Mouse (Mus musculus) intestine, embryonic 14.5 days (tissue): Measurements from ENCODE around the gene Sertad2. TPM values are rescaled to one million over a fixed set of nuclear protein-coding genes. Genes with fewer than 3 reads are reported as not detected.

ENCODE experiments used
- ATAC-seq: fragments of 200-750 bp; cut with Nextera tagmentation; replicated peaks from 2 replicates; pipeline ENCODE4 v1.8.0; 2017; ENCODE audit warnings: low read depth, moderate number of reproducible peaks, moderate TSS enrichment, moderate library complexity; ENCODE audit not compliant: low FRiP score, low TSS enrichment
- DNase-seq: peaks from one replicate; pipeline ENCODE4 v3.0.0-alpha.2; 2018; ENCODE audit warnings: low spot score
- H3K27ac ChIP-seq: fragments of 300-500 bp; sonication (generic); 2 replicates; pipeline ENCODE4 v1.5.1; 2014; ENCODE audit warnings: low read depth, mild to moderate bottlenecking, control low read depth
- H3K27me3 ChIP-seq: fragments of 300-500 bp; sonication (generic); replicated peaks from 2 replicates; pipeline ENCODE4 v1.6.1; 2014; ENCODE audit warnings: low read length, control low read depth; ENCODE audit not compliant: control insufficient read depth, insufficient read depth
- H3K36me3 ChIP-seq: fragments of 300-500 bp; sonication (generic); 2 replicates; pipeline ENCODE4 v1.6.1; 2014; ENCODE audit warnings: low read length, control low read depth; ENCODE audit not compliant: control insufficient read depth, insufficient read depth
- H3K4me1 ChIP-seq: fragments of 300-500 bp; sonication (generic); replicated peaks from 2 replicates; pipeline ENCODE4 v1.6.1; 2014; ENCODE audit warnings: low read length, control low read depth, mixed read lengths; ENCODE audit not compliant: control insufficient read depth, insufficient read depth
- H3K4me2 ChIP-seq: fragments of 300-500 bp; sonication (generic); 2 replicates; pipeline ENCODE4 v1.6.1; 2014; ENCODE audit warnings: low read length
- H3K4me3 ChIP-seq: fragments of 300-500 bp; sonication (generic); 2 replicates; pipeline ENCODE4 v1.5.1; 2014; ENCODE audit warnings: low read depth, low read length, control low read depth, mixed read lengths
- H3K9ac ChIP-seq: fragments of 300-500 bp; sonication (generic); 2 replicates; pipeline ENCODE4 v1.6.1; 2014; ENCODE audit warnings: mild to moderate bottlenecking, low read length
- H3K9me3 ChIP-seq: fragments of 300-500 bp; sonication (generic); 2 replicates; pipeline ENCODE4 v1.6.1; 2016; ENCODE audit warnings: low read length, control low read depth; ENCODE audit not compliant: control insufficient read depth
- WGBS: fragments of 180-500 bp; shearing (Covaris S2); extraction: QIAGEN DNeasy Blood & Tissue Kit; methylation state at CpG from one replicate; pipeline ENCODE4 v1.1.7; 2014; 5-methylcytosine and 5-hydroxymethylcytosine counted together
- polyA plus RNA-seq: library from polyadenylated mRNA; unstranded; fragments of >200 nt; fragmentation: Nextera tagmentation; extraction: Ambion mirVana; gene quantifications from 2 replicates; pipeline ENCODE4 v1.2.1, GENCODE M21; 2014

Sertad2 gene
- polyA plus RNA-seq, 1 experiment from 2014 or later, result 26.2 TPM

- Histone ChIP-seq H3K4me3 (no peak overlapping the region), H3K27ac (no peak overlapping the region), H3K9me3 (no peaks in the 10 kb centered on the region), H3K9ac (no peak overlapping the region), H3K27me3 (no peaks in the 10 kb centered on the region), H3K36me3 (peaks cover 4% of the 10 kb centered on the region), H3K4me1 (peaks cover 40% of the 10 kb centered on the region), H3K4me2 (no peak overlapping the region)
- DNase-seq (no peak), ATAC-seq (no peak)
- WGBS, result 50% methylated on average over 5 of the region's 5 CpGs
These were observed 100.1 kb downstream of the Sertad2 start for GRCm38 (mm10) chr11:20643161-20643560.

- DNase-seq, result no peak
- no peak overlapping the region for H3K9ac ChIP-seq
- no peak overlapping the region for H3K4me2 ChIP-seq
- no peak overlapping the region for H3K27ac ChIP-seq
- WGBS, result 72% methylated on average over 1 of the region's 1 CpGs
- no peak overlapping the region for H3K4me3 ChIP-seq
- H3K4me1 ChIP-seq, result peaks cover 37% of the 10 kb centered on the region
- H3K27me3 ChIP-seq, result no peaks in the 10 kb centered on the region
- no peaks in the 10 kb centered on the region for H3K9me3 ChIP-seq
- ATAC-seq, result no peak
- peaks cover 14% of the 10 kb centered on the region for H3K36me3 ChIP-seq
These were observed 101.1 kb downstream of the Sertad2 start for GRCm38 (mm10) chr11:20644166-20644565.

DNA sequence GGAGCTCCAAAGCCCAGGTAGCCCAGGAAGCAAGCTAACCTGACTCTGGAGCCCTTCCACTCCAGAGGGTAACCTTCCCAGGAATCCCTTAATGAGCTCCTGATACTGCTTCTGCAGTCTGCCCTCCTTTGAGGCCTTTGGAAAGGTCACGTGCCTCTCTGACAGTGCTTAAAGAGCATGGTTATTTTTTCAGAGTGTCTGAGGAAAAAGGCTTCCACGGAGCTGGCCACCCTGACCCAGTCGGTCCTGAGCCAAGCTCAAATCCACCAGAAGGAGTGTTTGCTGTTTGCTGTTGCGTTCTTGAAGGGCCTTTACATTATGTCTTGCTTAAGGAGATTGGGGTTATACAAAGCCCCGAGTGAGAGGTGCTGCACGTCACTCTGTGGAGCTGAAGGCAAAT is 101.8 kb downstream of the Sertad2 start:
- Histone ChIP-seq H3K9ac (no peak overlapping the region), H3K4me1 (peaks cover 30% of the 10 kb centered on the region), H3K27me3 (no peaks in the 10 kb centered on the region), H3K27ac (no peak overlapping the region), H3K36me3 (peaks cover 17% of the 10 kb centered on the region), H3K4me3 (no peak overlapping the region), H3K4me2 (no peak overlapping the region), H3K9me3 (no peaks in the 10 kb centered on the region)
- DNase-seq, result no peak
- 61% methylated on average over 6 of the region's 6 CpGs for WGBS
- ATAC-seq, result no peak

DNA sequence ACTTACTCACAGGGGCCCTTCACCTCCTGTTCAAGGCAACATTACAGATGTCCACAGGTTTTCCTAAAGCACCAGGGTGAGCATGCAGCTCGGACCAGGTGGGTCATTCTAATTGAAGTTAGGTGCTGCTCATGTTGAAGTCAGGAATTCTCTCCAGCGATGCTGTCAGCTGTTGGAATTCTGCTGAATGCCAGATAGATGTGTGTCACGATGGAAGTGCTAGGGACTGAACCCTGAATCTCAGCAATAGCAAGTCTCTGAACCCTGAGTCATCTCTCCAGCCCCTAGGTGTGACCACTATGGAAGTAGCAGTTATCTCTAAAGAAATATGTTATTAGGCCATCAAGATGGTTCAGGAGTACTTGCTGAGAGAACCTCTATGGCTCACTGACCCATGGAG is 102.5 kb downstream of the Sertad2 start:
- Histone ChIP-seq H3K36me3 (peaks cover 17% of the 10 kb centered on the region), H3K4me1 (peaks cover 24% of the 10 kb centered on the region), H3K9ac (no peak overlapping the region), H3K4me2 (no peak overlapping the region), H3K4me3 (no peak overlapping the region), H3K27me3 (no peaks in the 10 kb centered on the region), H3K27ac (no peak overlapping the region), H3K9me3 (no peaks in the 10 kb centered on the region)
- 86% methylated on average over 3 of the region's 3 CpGs for WGBS
- ATAC-seq (no peak), DNase-seq (no peak)

GRCm38 (mm10) chr11:20646142-20646541 is 103.1 kb downstream of the Sertad2 start:
- no peak for DNase-seq
- no peaks in the 10 kb centered on the region for H3K9me3 ChIP-seq
- H3K4me2 ChIP-seq, result no peak overlapping the region
- no peaks in the 10 kb centered on the region for H3K27me3 ChIP-seq
- no peak for ATAC-seq
- WGBS, result 69% methylated on average over 6 of the region's 6 CpGs
- peaks cover 17% of the 10 kb centered on the region for H3K36me3 ChIP-seq
- peaks cover 20% of the 10 kb centered on the region for H3K4me1 ChIP-seq
- H3K4me3 ChIP-seq, result no peak overlapping the region
- no peak overlapping the region for H3K9ac ChIP-seq
- no peak overlapping the region for H3K27ac ChIP-seq

DNA sequence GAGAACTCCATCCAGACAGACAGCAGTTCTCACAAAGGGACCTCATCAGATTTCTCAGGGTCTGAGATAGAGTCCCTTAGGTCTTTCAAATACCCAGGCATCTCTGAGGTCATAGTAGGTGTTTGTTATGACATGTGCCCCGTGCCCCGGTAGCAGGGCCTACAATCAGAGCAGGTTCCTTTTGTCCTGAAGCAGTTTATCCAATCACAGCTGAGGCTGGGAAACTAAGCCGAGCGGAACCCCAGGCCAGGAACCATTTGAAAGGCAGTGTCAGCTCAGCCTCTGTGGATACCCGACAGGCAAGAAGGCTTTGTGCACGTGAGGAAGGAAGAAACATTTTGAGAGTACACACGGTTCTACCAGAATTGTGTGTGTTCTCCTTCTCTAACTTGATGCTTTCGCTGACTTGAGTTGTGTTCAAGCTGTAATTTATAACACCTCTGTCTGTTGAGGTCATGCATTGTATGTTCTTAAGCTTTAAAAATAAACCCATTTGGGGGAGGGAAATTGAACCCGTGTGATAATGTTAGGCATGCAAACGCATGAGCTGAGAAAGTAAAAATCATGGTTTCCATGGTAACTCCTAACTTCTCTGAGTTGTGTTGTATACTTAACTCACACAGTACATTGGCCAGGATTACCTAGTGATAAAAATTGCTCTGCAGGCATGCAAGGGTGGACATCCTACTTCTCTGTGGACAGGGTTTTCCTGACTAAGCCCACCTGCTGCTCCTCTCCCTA is 104.1 kb downstream of the Sertad2 start:
- Histone ChIP-seq H3K36me3 (peaks cover 17% of the 10 kb centered on the region), H3K27me3 (no peaks in the 10 kb centered on the region), H3K9ac (no peak overlapping the region), H3K4me3 (no peak overlapping the region), H3K9me3 (no peaks in the 10 kb centered on the region), H3K27ac (no peak overlapping the region), H3K4me1 (peaks cover 20% of the 10 kb centered on the region), H3K4me2 (no peak overlapping the region)
- whole genome bisulfite sequencing, result 42% methylated on average over 10 of the region's 10 CpGs
- ATAC-seq, result no peak
- DNase-seq, result no peak

GRCm38 (mm10) chr11:20647902-20648625 is 105.0 kb downstream of the Sertad2 start:
- Histone ChIP-seq H3K9me3 (no peaks in the 10 kb centered on the region), H3K27ac (0 out of 2 replicates have a peak overlapping the region, but pooled peaks have one; percentile 10), H3K9ac (no peak overlapping the region), H3K4me3 (no peak overlapping the region), H3K4me2 (no peak overlapping the region), H3K36me3 (peaks cover 17% of the 10 kb centered on the region), H3K4me1 (peaks cover 20% of the 10 kb centered on the region), H3K27me3 (no peaks in the 10 kb centered on the region)
- DNase-seq, result no peak
- WGBS, result 54% methylated on average over 19 of the region's 19 CpGs
- no peak for ATAC-seq

DNA sequence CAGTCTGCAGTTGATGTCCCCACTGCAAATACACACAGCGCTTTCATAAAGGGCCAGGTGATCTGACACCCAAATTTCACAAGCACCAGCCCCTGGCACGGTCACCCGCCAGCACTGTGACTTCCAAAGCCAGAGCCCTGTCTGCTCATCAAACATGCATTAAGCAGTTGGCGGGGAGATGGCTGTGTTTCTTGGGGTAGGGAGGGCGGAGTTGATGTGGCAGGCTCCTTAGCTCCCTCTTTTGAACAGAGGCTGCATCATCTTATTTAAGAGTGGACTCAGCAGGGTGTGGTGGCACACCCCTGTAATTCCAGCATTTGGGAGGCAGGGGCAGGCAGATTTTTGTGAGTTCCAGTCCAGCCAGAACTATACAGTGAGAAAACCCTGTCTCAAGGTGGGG is 106.4 kb downstream of the Sertad2 start:
- H3K4me2 ChIP-seq, result no peak overlapping the region
- peaks cover 20% of the 10 kb centered on the region for H3K4me1 ChIP-seq
- H3K9me3 ChIP-seq, result no peaks in the 10 kb centered on the region
- peaks cover 20% of the 10 kb centered on the region for H3K36me3 ChIP-seq
- no peak overlapping the region for H3K27ac ChIP-seq
- WGBS, result 80% methylated on average over 5 of the region's 5 CpGs
- H3K9ac ChIP-seq, result no peak overlapping the region
- ATAC-seq (no peak), DNase-seq (no peak)
- no peaks in the 10 kb centered on the region for H3K27me3 ChIP-seq
- H3K4me3 ChIP-seq, result no peak overlapping the region
